Mouse (Mus musculus): ENCODE data around the gene Mrnip. TPM values are rescaled to one million over a fixed set of nuclear protein-coding genes. Genes with fewer than 3 reads are reported as not detected.

The Mrnip gene
- total RNA-seq, 1 experiment, result 13.0 TPM

DNA sequence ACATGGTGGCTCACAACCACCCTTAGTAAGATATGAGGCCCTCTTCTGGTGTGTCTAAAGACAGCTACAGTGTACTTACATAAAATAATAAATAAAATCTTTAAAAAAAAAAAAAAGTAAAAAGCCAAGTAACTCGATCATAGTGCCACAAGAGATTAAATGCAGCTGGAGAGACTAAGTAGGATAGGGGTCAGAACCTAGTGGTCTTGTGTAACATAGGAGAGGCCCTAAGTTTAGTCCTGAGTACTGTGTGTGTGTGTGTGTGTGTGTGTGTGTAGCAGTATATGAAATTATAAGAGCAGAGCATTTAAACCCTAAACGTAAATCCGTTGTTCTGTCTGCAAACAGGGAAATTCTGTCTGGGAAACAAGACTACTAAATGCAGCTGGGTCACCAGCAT, 18.0 kb downstream of the Mrnip start:
- no peak overlapping the region for H3K27ac ChIP-seq (ENCODE audit: insufficient read depth, low read depth, low read length, poor library complexity, severe bottlenecking)
- peaks cover 0 to 9% of the 10 kb centered on the region in 2 experiments; a peak in 1 of 4 replicates for H3K4me1 ChIP-seq (ENCODE audit: control insufficient read depth in 2 of 2, insufficient read depth in 2 of 2, low read length in 2 of 2, poor library complexity in 1 of 2)
- DNase-seq (ENCODE audit: low read depth, low spot score), result no peak
- H3K9me3 ChIP-seq (ENCODE audit: control insufficient read depth, insufficient read depth, low read depth, low read length), result no peaks in the 10 kb centered on the region
- TF ChIP-seq ZC3H11A (IDR thresholded peaks at IDR 0.05; ENCODE audit: borderline replicate concordance, low read depth, low read length) (no peak), CHD2 (IDR thresholded peaks at IDR 0.05; ENCODE audit: low read depth, low read length) (no peak), MAFK (IDR thresholded peaks at IDR 0.05; ENCODE audit: insufficient read depth, low read depth, low read length) (no peak), HCFC1 (IDR thresholded peaks at IDR 0.05; ENCODE audit: borderline replicate concordance, insufficient read depth, low read length) (no peak), ZNF384 (IDR thresholded peaks at IDR 0.05; ENCODE audit: low read depth, low read length) (no peak)
- in situ Hi-C loops (cut with MboI; ENCODE audit: low sequenced_read_pairs in 2 of 2, unreplicated experiment in 2 of 2), result no loop called here
- H3K9ac ChIP-seq (ENCODE audit: insufficient read depth, low read depth, low read length, poor library complexity, severe bottlenecking), result no peak overlapping the region
- no peak overlapping the region for H3K4me3 ChIP-seq (ENCODE audit: insufficient read depth in 1 of 2, low read depth in 1 of 2, low read length in 2 of 2, poor library complexity in 1 of 2, severe bottlenecking in 1 of 2)
- no peaks in the 10 kb centered on the region; the same call in 1 of the 2 replicates for H3K36me3 ChIP-seq (ENCODE audit: control insufficient read depth, insufficient read depth, low read length, poor library complexity, severe bottlenecking)

GRCm38 (mm10) chr11:50194070-50194469, 19.8 kb downstream of the Mrnip start:
- 0 out of 4 replicates have a peak, but pooled peaks cover 0 to 4% of the 10 kb centered on the region in 2 experiments for H3K4me1 ChIP-seq (ENCODE audit: control insufficient read depth in 2 of 2, insufficient read depth in 2 of 2, low read length in 2 of 2, poor library complexity in 1 of 2)
- H3K27ac ChIP-seq (ENCODE audit: insufficient read depth, low read depth, low read length, poor library complexity, severe bottlenecking), result no peak overlapping the region
- H3K9me3 ChIP-seq (ENCODE audit: control insufficient read depth, insufficient read depth, low read depth, low read length), result no peaks in the 10 kb centered on the region
- no peak overlapping the region for H3K9ac ChIP-seq (ENCODE audit: insufficient read depth, low read depth, low read length, poor library complexity, severe bottlenecking)
- no peak overlapping the region for H3K4me3 ChIP-seq (ENCODE audit: insufficient read depth in 1 of 2, low read depth in 1 of 2, low read length in 2 of 2, poor library complexity in 1 of 2, severe bottlenecking in 1 of 2)
- H3K36me3 ChIP-seq (ENCODE audit: control insufficient read depth, insufficient read depth, low read length, poor library complexity, severe bottlenecking), result peaks cover 9% of the 10 kb centered on the region
- no peak for TF ChIP-seq HCFC1 (IDR thresholded peaks at IDR 0.05; ENCODE audit: borderline replicate concordance, insufficient read depth, low read length)
- no peak for TF ChIP-seq MAFK (IDR thresholded peaks at IDR 0.05; ENCODE audit: insufficient read depth, low read depth, low read length)
- TF ChIP-seq ZNF384 (IDR thresholded peaks at IDR 0.05; ENCODE audit: low read depth, low read length), result no peak
- TF ChIP-seq CHD2 (IDR thresholded peaks at IDR 0.05; ENCODE audit: low read depth, low read length), result no peak
- no peak for TF ChIP-seq ZC3H11A (IDR thresholded peaks at IDR 0.05; ENCODE audit: borderline replicate concordance, low read depth, low read length)
- DNase-seq (ENCODE audit: low read depth, low spot score), result no peak
- in situ Hi-C loops (cut with MboI; ENCODE audit: low sequenced_read_pairs in 2 of 2, unreplicated experiment in 2 of 2), result no loop called here

DNA sequence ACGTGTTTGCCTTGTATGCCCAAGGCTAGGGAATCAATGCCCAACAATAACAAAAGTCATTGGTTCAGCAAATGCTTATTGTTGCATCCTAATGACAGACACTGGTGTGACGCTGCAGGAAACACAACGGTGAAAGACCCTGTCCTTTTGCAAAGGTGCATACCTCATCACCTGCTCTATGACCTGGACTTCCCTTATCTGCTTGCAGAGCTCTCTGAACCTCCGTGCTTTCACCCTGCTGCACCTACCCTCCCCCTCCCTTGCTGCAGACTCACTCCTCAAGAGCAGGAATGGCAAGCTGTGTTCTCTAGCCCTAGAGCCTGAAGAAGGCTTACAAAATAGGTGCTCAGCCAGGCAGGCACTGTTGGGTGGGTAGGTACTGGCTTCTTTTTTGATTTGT, 20.5 kb downstream of the Mrnip start:
- 0 out of 4 replicates have a peak, but pooled peaks cover 0 to 4% of the 10 kb centered on the region in 2 experiments for H3K4me1 ChIP-seq (ENCODE audit: control insufficient read depth in 2 of 2, insufficient read depth in 2 of 2, low read length in 2 of 2, poor library complexity in 1 of 2)
- no peak overlapping the region for H3K9ac ChIP-seq (ENCODE audit: insufficient read depth, low read depth, low read length, poor library complexity, severe bottlenecking)
- H3K4me3 ChIP-seq (ENCODE audit: insufficient read depth in 1 of 2, low read depth in 1 of 2, low read length in 2 of 2, poor library complexity in 1 of 2, severe bottlenecking in 1 of 2), result no peak overlapping the region
- TF ChIP-seq MAFK (IDR thresholded peaks at IDR 0.05; ENCODE audit: insufficient read depth, low read depth, low read length) (no peak), CHD2 (IDR thresholded peaks at IDR 0.05; ENCODE audit: low read depth, low read length) (no peak), HCFC1 (IDR thresholded peaks at IDR 0.05; ENCODE audit: borderline replicate concordance, insufficient read depth, low read length) (no peak), ZNF384 (IDR thresholded peaks at IDR 0.05; ENCODE audit: low read depth, low read length) (no peak), ZC3H11A (IDR thresholded peaks at IDR 0.05; ENCODE audit: borderline replicate concordance, low read depth, low read length) (no peak)
- DNase-seq (ENCODE audit: low read depth, low spot score), result no peak
- H3K27ac ChIP-seq (ENCODE audit: insufficient read depth, low read depth, low read length, poor library complexity, severe bottlenecking), result no peak overlapping the region
- in situ Hi-C loops (cut with MboI; ENCODE audit: low sequenced_read_pairs in 2 of 2, unreplicated experiment in 2 of 2), result no loop called here
- peaks cover 15% of the 10 kb centered on the region for H3K36me3 ChIP-seq (ENCODE audit: control insufficient read depth, insufficient read depth, low read length, poor library complexity, severe bottlenecking)
- H3K9me3 ChIP-seq (ENCODE audit: control insufficient read depth, insufficient read depth, low read depth, low read length), result no peaks in the 10 kb centered on the region

- Histone ChIP-seq H3K27ac (ENCODE audit: insufficient read depth, low read depth, low read length, poor library complexity, severe bottlenecking) (no peak overlapping the region), H3K4me1 (ENCODE audit: control insufficient read depth in 2 of 2, insufficient read depth in 2 of 2, low read length in 2 of 2, poor library complexity in 1 of 2) (0 out of 4 replicates have a peak, but pooled peaks cover 0 to 4% of the 10 kb centered on the region in 2 experiments), H3K9ac (ENCODE audit: insufficient read depth, low read depth, low read length, poor library complexity, severe bottlenecking) (no peak overlapping the region), H3K36me3 (ENCODE audit: control insufficient read depth, insufficient read depth, low read length, poor library complexity, severe bottlenecking) (peaks cover 39% of the 10 kb centered on the region), H3K9me3 (ENCODE audit: control insufficient read depth, insufficient read depth, low read depth, low read length) (no peaks in the 10 kb centered on the region), H3K4me3 (ENCODE audit: insufficient read depth in 1 of 2, low read depth in 1 of 2, low read length in 2 of 2, poor library complexity in 1 of 2, severe bottlenecking in 1 of 2) (no peak overlapping the region)
- TF ChIP-seq MAFK (IDR thresholded peaks at IDR 0.05; ENCODE audit: insufficient read depth, low read depth, low read length) (no peak), ZNF384 (IDR thresholded peaks at IDR 0.05; ENCODE audit: low read depth, low read length) (no peak), ZC3H11A (IDR thresholded peaks at IDR 0.05; ENCODE audit: borderline replicate concordance, low read depth, low read length) (no peak), CHD2 (IDR thresholded peaks at IDR 0.05; ENCODE audit: low read depth, low read length) (no peak; the same call in 1 of the 2 replicates), HCFC1 (IDR thresholded peaks at IDR 0.05; ENCODE audit: borderline replicate concordance, insufficient read depth, low read length) (no peak)
- no peak for DNase-seq (ENCODE audit: low read depth, low spot score)
- in situ Hi-C loops (cut with MboI; ENCODE audit: low sequenced_read_pairs in 2 of 2, unreplicated experiment in 2 of 2), result no loop called here
Measured at GRCm38 (mm10) chr11:50197500-50197899, 23.3 kb downstream of the Mrnip start.
